Mouse (Mus musculus) heart, adult 2 months (tissue): Measurements from ENCODE around the gene Lmtk3.

Experiments used
- CTCF ChIP-seq: fragments of 200-600 bp; IDR thresholded peaks from 2 replicates; pipeline ENCODE4 v1.8.1; 2022; ENCODE audit warnings: antibody characterized with exemption, mild to moderate bottlenecking, moderate library complexity
- EP300 ChIP-seq: fragments of 200-500 bp; IDR thresholded peaks from 2 replicates; pipeline ENCODE4 v1.6.1; 2011; ENCODE audit warnings: low read depth, low read length, control low read depth; ENCODE audit not compliant: insufficient read depth
- POLR2A ChIP-seq: fragments of 200-500 bp; IDR thresholded peaks from 2 replicates; pipeline ENCODE4 v1.6.1; 2011; ENCODE audit warnings: mild to moderate bottlenecking, low read depth, low read length, control low read depth; ENCODE audit not compliant: insufficient read depth

DNA sequence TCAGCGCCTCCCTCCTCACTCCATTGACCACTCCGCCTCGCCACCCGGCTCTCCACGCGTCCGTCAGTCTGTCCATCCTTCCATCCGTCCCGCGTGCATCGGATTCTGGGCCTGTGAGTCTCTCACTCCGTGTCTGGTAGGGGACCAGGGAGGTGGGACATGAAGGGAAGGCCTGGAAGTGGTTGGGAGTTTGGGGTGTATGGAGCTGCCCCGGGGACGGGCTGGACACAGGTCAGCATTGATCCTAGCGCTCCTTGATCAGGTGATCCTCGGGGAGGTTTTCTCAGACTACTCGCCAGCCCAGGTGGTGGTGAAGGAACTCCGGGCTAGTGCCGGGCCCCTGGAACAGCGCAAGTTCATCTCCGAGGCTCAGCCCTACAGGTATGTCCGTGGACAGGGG lies 4.1 kb downstream of the Lmtk3 start:
- TF ChIP-seq CTCF = no peak
- no peak for TF ChIP-seq POLR2A
- no peak for TF ChIP-seq EP300
